Mouse (Mus musculus) E14TG2a.4 (cell line): ENCODE measurements at regions not wholly inside any gene's neighbourhood (a gene's known extent, or its start where the extent isn't known, plus 50 kb on each side); places are given as distances from the start of the nearest gene placed in this dataset.

Experiments
- CTCF ChIP-seq: conservative IDR thresholded peaks from 2 replicates; pipeline ENCODE4 v1.5.1; 2014; ENCODE audit warnings: low read length
- NANOG ChIP-seq: IDR thresholded peaks from 2 replicates; pipeline ENCODE4 v1.6.1; 2014; ENCODE audit warnings: borderline replicate concordance, low read length, mixed read lengths

DNA sequence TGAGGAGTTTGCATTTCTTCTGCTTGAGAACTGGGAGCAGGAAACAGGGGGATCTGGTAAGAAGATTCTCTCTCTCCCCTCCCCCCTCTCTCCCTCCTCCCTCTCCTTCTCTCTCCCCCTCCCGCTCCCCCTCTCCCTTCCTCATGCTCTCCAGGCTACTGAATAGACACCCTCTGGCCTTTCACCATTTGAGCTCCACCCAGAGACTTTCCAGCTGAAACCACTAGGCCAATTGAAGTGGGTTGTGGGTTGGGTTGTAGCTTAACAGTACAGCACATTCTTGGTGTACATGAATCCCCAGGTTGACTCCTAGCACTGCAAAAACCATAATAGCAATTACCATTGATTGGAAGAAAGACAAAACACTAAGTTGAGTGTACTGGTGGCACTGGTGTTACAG is 185.0 kb upstream of the Marcks start:
- no peak for TF ChIP-seq CTCF
- TF ChIP-seq NANOG: no peak
